Mouse (Mus musculus): ENCODE data around the gene Ctdspl. TPM values are rescaled to one million over a fixed set of nuclear protein-coding genes. Genes with fewer than 3 reads are reported as not detected.
A peak's percentile ranks its signal among the peaks of the same experiment; 100 is the strongest.

Ctdspl gene
- 7.8 and 7.9 TPM in 2 replicates for total RNA-seq (2014; rRNA removed)
- 1.9 and 4.6 TPM in 2 replicates for polyA plus RNA-seq (2015; fragmentation: Nextera tagmentation; extraction: Ambion mirVana)

DNA sequence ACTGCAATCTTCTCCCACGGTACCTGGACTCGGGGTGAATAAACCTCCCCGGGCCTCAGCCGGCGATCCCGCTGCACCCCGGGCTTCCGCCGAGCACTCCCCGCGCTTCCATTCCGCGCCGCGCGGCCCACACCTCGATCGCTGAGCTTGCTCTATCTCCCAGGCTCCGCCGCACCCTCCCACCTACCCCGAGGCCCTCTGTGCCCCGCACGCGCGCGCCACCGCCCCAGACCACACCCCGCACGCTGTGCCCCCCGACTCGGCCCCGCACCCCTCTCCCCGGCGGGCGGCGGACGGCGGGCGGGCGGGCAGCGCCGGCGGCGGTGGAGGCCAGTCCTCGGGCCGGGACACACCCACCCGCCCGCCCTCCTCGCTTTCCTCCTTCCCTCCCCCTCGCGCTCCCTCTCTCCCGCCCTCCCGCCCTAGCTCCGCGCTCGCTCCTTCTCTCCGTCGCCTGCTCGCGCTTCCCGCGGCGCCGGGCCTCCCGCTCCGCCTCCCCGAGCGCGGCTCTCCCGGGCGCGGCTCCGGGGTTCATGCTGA lies at the start of gene Ctdspl:
Ctdspl (plus strand) TSS at position 343 of the 540 bp plus-strand sequence.
- Histone ChIP-seq H3K27ac (ENCODE audit: low read depth, low read length) (peak within 1 kb of the TSS; percentile 92), H3K36me3 (ENCODE audit: insufficient read depth) (no peaks in the 10 kb centered on the region), H3K4me3 (ENCODE audit: low read depth, low read length) (peak within 1 kb of the TSS; percentile 79), H3K27me3 (ENCODE audit: insufficient read depth, low read length) (no peaks in the 10 kb centered on the region), H3K9me3 (ENCODE audit: low read length) (no peaks in the 10 kb centered on the region), H3K9ac (peak within 1 kb of the TSS; percentile 80), H3K4me2 (ENCODE audit: low read depth) (peak within 1 kb of the TSS; percentile 90), H3K4me1 (ENCODE audit: insufficient read depth) (peaks cover 11% of the 10 kb centered on the region)
- peak; percentile 61 for DNase-seq
- 1% methylated on average over 55 of the region's 73 CpGs for WGBS
- ATAC-seq: peak; percentile 69
- TF ChIP-seq CTCF (IDR thresholded peaks at IDR 0.05; ENCODE audit: low read depth): no peak

DNA sequence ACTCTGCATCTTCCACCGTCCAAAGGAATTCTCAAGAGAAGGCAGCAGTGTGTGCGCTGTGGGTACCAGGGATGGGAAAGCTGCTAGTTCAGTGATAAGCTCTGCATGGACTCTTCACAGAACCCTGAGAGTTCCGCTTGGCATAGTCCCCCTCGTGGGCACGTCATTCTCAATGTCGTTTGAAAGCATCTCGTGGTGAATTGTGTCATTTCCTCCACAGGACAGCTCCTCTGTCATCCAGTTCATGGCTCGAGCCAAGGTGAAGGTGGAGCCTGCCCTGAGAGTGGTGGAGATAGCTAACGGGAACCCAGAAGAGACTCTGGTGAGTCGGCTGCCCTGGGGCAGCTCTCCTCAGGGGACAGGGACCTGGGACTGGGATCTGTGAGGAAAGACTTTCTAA lies 49.4 kb upstream of the Ctdspl start:
- Histone ChIP-seq H3K27me3 (ENCODE audit: insufficient read depth, low read length) (no peaks in the 10 kb centered on the region), H3K36me3 (ENCODE audit: insufficient read depth) (no peaks in the 10 kb centered on the region), H3K4me3 (ENCODE audit: low read depth, low read length) (no peak overlapping the region), H3K4me2 (ENCODE audit: low read depth) (no peak overlapping the region), H3K9me3 (ENCODE audit: low read length) (no peaks in the 10 kb centered on the region), H3K27ac (ENCODE audit: low read depth, low read length) (no peak overlapping the region), H3K4me1 (ENCODE audit: insufficient read depth) (no peaks in the 10 kb centered on the region), H3K9ac (no peak overlapping the region)
- ATAC-seq (no peak), DNase-seq (no peak)
- TF ChIP-seq CTCF (IDR thresholded peaks at IDR 0.05; ENCODE audit: low read depth): no peak
- 87% methylated on average over 10 of the region's 10 CpGs for whole genome bisulfite sequencing

DNA sequence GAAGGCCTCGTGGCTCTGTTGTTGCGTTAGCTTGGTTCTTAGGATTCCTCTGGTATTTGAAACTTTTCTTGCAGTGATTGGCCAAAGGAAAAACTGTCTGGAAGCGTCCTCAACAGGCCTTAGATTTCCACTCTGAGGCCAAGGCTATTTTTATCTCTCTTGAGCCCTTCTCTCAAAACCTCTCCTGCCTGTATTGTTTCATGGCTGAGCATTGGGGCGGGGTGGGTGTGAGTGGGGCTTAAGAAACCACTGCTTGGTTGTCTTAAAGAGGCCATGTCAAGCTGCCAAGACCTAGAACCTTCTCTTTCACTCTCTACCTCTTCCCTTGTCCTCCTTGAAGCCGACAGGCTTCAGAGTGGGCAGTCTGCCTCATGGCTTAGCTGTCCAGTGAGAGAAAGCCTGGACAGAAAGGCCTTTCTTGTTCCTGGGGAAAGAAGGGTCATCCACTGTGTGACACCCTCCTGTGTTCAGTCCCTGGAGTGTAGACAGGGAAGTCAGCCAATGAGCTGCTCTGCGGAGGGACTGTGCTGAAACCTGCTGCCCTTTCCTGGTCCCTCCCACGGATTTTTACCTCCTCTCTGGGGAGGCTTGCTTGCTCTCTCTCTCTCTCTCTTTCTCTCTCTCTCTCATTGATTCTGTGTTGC lies 48.8 kb upstream of the Ctdspl start:
- Histone ChIP-seq H3K4me3 (ENCODE audit: low read depth, low read length) (no peak overlapping the region), H3K4me1 (ENCODE audit: insufficient read depth) (no peaks in the 10 kb centered on the region), H3K27ac (ENCODE audit: low read depth, low read length) (no peak overlapping the region), H3K9me3 (ENCODE audit: low read length) (no peaks in the 10 kb centered on the region), H3K9ac (no peak overlapping the region), H3K36me3 (ENCODE audit: insufficient read depth) (no peaks in the 10 kb centered on the region), H3K27me3 (ENCODE audit: insufficient read depth, low read length) (no peaks in the 10 kb centered on the region), H3K4me2 (ENCODE audit: low read depth) (no peak overlapping the region)
- no peak for ATAC-seq
- TF ChIP-seq CTCF (IDR thresholded peaks at IDR 0.05; ENCODE audit: low read depth): no peak
- WGBS: 74% methylated on average over 7 of the region's 7 CpGs
- DNase-seq: no peak

DNA sequence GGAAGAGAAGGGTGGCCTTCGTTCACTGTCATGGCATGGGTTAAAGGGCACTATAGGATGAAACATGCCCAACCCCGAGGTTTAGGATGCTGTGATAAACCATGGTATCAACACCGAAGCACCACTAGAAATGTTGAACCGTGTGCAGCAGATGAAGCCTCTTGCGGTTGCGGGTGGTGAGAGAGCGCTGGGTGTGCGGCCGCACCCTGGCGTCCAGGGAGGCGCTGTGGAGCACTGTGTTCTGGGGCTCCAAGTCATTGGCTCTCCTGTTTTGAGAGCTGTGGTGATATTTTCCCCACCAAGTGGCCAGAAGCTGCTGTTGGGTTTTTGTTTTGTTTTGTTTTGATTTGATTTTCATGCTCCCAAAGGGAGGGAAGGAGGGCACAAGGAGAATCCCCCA lies 47.7 kb upstream of the Ctdspl start:
- H3K9me3 ChIP-seq (ENCODE audit: low read length): no peaks in the 10 kb centered on the region
- H3K36me3 ChIP-seq (ENCODE audit: insufficient read depth): no peaks in the 10 kb centered on the region
- no peak overlapping the region for H3K4me2 ChIP-seq (ENCODE audit: low read depth)
- 89% methylated on average over 11 of the region's 11 CpGs for WGBS
- no peak overlapping the region for H3K9ac ChIP-seq
- TF ChIP-seq CTCF (IDR thresholded peaks at IDR 0.05; ENCODE audit: low read depth): no peak
- no peak overlapping the region for H3K27ac ChIP-seq (ENCODE audit: low read depth, low read length)
- no peaks in the 10 kb centered on the region for H3K27me3 ChIP-seq (ENCODE audit: insufficient read depth, low read length)
- ATAC-seq (no peak), DNase-seq (no peak)
- H3K4me1 ChIP-seq (ENCODE audit: insufficient read depth): no peaks in the 10 kb centered on the region
- H3K4me3 ChIP-seq (ENCODE audit: low read depth, low read length): no peak overlapping the region

DNA sequence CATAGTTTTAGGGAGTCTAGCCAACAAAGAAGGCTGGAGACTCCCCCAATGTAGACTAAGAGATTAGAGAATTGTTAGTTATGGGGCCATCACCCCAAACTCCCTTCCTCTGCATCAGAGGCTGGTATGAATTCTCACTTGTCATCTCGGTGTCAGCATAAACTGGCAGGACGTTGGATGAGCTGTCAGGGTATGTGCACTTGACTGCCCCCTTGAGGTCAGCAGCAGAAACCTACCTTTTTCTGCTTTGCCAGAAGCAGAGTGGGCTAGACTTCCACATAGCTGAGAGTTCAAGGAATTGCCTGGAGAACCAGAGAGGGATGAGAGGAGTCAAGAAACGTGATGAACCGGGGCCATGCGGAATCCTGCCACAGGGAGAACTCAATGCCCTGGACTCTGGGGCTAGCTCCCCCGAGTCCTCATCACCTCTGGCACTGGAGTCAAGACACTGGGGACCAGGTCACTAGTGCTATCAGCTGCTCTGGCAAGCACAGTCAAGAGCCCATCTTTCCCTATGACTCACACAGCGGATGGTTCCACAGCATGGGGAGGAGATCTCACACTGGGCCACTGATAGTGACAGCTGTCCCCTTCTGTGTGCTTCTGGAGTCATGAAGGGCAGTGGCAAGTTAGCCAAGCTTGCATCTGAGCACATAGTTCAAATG lies 44.8 kb upstream of the Ctdspl start:
- peak; percentile 34; the same call in 1 of the 2 replicates for TF ChIP-seq CTCF (IDR thresholded peaks at IDR 0.05; ENCODE audit: low read depth)
- no peak overlapping the region for H3K9ac ChIP-seq
- H3K9me3 ChIP-seq (ENCODE audit: low read length): no peaks in the 10 kb centered on the region
- DNase-seq (no peak), ATAC-seq (no peak)
- H3K4me3 ChIP-seq (ENCODE audit: low read depth, low read length): no peak overlapping the region
- no peak overlapping the region for H3K27ac ChIP-seq (ENCODE audit: low read depth, low read length)
- H3K27me3 ChIP-seq (ENCODE audit: insufficient read depth, low read length): no peaks in the 10 kb centered on the region
- no peak overlapping the region for H3K4me2 ChIP-seq (ENCODE audit: low read depth)
- 76% methylated on average over 7 of the region's 7 CpGs for WGBS
- no peaks in the 10 kb centered on the region for H3K4me1 ChIP-seq (ENCODE audit: insufficient read depth)
- no peaks in the 10 kb centered on the region for H3K36me3 ChIP-seq (ENCODE audit: insufficient read depth)

DNA sequence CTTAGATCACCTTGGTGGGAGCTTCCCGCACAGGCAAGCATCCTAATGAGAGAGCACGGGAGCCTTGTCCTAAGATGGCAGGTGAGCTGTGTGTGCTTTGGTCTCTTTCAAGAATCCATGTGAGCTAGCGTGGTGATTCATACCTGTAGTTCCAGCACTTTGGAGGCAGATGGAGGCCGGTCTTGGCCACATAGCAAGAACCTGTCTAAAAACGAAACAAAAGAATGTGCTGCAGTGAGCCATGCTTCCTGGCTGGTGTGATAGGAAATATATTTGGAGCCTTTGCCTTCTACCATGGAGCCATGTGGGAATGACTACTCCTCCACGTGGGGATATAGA lies 44.3 kb upstream of the Ctdspl start:
- Histone ChIP-seq H3K9me3 (ENCODE audit: low read length) (no peaks in the 10 kb centered on the region), H3K36me3 (ENCODE audit: insufficient read depth) (no peaks in the 10 kb centered on the region), H3K4me1 (ENCODE audit: insufficient read depth) (no peaks in the 10 kb centered on the region), H3K27me3 (ENCODE audit: insufficient read depth, low read length) (no peaks in the 10 kb centered on the region), H3K4me2 (ENCODE audit: low read depth) (no peak overlapping the region), H3K4me3 (ENCODE audit: low read depth, low read length) (no peak overlapping the region), H3K27ac (ENCODE audit: low read depth, low read length) (no peak overlapping the region), H3K9ac (no peak overlapping the region)
- DNase-seq (no peak), ATAC-seq (no peak)
- 85% methylated on average over 6 of the region's 6 CpGs for WGBS
- no peak for TF ChIP-seq CTCF (IDR thresholded peaks at IDR 0.05; ENCODE audit: low read depth)

DNA sequence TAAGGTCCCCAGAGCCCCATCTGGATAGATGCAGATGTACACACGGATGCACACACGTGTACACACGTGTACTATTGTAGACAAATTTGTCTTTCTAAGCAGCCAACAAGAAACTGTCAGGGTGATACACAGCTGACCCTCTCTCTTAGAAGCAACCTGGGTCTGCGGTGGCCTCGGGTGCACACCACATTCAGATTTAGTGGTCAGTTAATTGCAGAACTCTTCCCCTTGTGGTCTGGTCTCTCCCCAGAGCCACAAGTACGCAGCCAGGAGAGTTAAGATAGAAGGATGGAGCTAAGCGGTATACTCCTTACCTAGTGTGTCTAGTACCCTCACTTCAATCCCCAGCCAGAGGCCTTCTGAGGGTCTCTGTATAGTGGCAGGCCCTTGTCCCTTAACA lies 43.1 kb upstream of the Ctdspl start:
- no peaks in the 10 kb centered on the region for H3K36me3 ChIP-seq (ENCODE audit: insufficient read depth)
- H3K9me3 ChIP-seq (ENCODE audit: low read length): no peaks in the 10 kb centered on the region
- no peak overlapping the region for H3K27ac ChIP-seq (ENCODE audit: low read depth, low read length)
- H3K4me1 ChIP-seq (ENCODE audit: insufficient read depth): no peaks in the 10 kb centered on the region
- H3K4me3 ChIP-seq (ENCODE audit: low read depth, low read length): no peak overlapping the region
- no peak for ATAC-seq
- TF ChIP-seq CTCF (IDR thresholded peaks at IDR 0.05; ENCODE audit: low read depth): no peak
- WGBS: 96% methylated on average over 7 of the region's 7 CpGs
- no peak for DNase-seq
- no peaks in the 10 kb centered on the region for H3K27me3 ChIP-seq (ENCODE audit: insufficient read depth, low read length)
- H3K9ac ChIP-seq: no peak overlapping the region
- no peak overlapping the region for H3K4me2 ChIP-seq (ENCODE audit: low read depth)

All from forebrain, postnatal 0 days (tissue).